Mouse (Mus musculus): Measurements from ENCODE around the gene Cables2.

Cables2 gene

GRCm38 (mm10) chr2:180225044-180225761 is 48.1 kb downstream of the Cables2 start:
- DNase-seq, result peak; percentile 33

- no peak for DNase-seq
Observed at GRCm38 (mm10) chr2:180224647-180225043, 48.7 kb downstream of the Cables2 start.

GRCm38 (mm10) chr2:180222250-180222649 is 51.0 kb downstream of the Cables2 start:
- no peak for DNase-seq

GRCm38 (mm10) chr2:180221051-180221450 is 52.2 kb downstream of the Cables2 start:
- DNase-seq, result no peak

- no peak for DNase-seq
Observed at GRCm38 (mm10) chr2:180220165-180220564, 53.1 kb downstream of the Cables2 start.

GRCm38 (mm10) chr2:180219145-180219943 is 54.0 kb downstream of the Cables2 start:
- no peak for DNase-seq

- DNase-seq, result no peak
Observed at GRCm38 (mm10) chr2:180218677-180219076, 54.6 kb downstream of the Cables2 start.

- DNase-seq, result no peak
Observed at GRCm38 (mm10) chr2:180218241-180218640, 55.1 kb downstream of the Cables2 start.

- DNase-seq, result peak; percentile 55
Observed at GRCm38 (mm10) chr2:180217587-180217986, 55.7 kb downstream of the Cables2 start.

GRCm38 (mm10) chr2:180216921-180217320 is 56.4 kb downstream of the Cables2 start:
- DNase-seq, result no peak

- DNase-seq, result no peak
Observed at GRCm38 (mm10) chr2:180215951-180216350, 57.3 kb downstream of the Cables2 start.

- DNase-seq, result no peak
Observed at GRCm38 (mm10) chr2:180215011-180215461, 58.3 kb downstream of the Cables2 start.

GRCm38 (mm10) chr2:180214352-180214978 is 58.8 kb downstream of the Cables2 start:
- no peak for DNase-seq

GRCm38 (mm10) chr2:180212255-180212654 is 61.0 kb downstream of the Cables2 start:
- DNase-seq, result no peak

- no peak for DNase-seq
Observed at GRCm38 (mm10) chr2:180208976-180209375, 64.3 kb downstream of the Cables2 start.
